13 mouse cellular contexts compared by ENCODE assay signal in genomic region chr13:8823120-8823519, GRCm38 (mm10). TPM values are rescaled to one million over a fixed set of nuclear protein-coding genes. Genes with fewer than 3 reads are reported as not detected.
DNase-seq lines count a peak whose midpoint lies in the region; ATAC-seq lines count a peak whose summit lies in the region.
"Had no signal": no experiment of that assay in that cellular context is flagged by ENCODE, and none has a peak within 500 bp of the region (broad histone marks: within the 10 kb centered on the region; RNA-seq: fewer than 3 reads in every experiment).

No protein-coding gene starts in this region.

- H3K4me1 ChIP-seq in hindbrain, embryonic 14.5 days (replicated peaks; ENCODE audit: control insufficient read depth, insufficient read depth, low read length) = no peaks in the 10 kb centered on the region
- H3K4me1 ChIP-seq in midbrain, embryonic 15.5 days = no peaks in the 10 kb centered on the region
- H3K4me1 ChIP-seq: embryonic facial prominence, embryonic 10.5 days; liver, embryonic 13.5 days had no signal

- DNase-seq in cerebellum, postnatal 4 days (ENCODE audit: low spot score in 2 of 2) = no peak
- DNase-seq in layer of hippocampus, adult 9-11 months = peak; percentile 39
- no peak for DNase-seq in layer of hippocampus, adult 8-10 months (ENCODE audit: low spot score in 2 of 2)
- DNase-seq in hindbrain, embryonic 14.5 days (ENCODE audit: low spot score) = peak; percentile 68
- DNase-seq in frontal cortex, postnatal 10 days (ENCODE audit: low spot score in 2 of 2) = no peak
- no peak for DNase-seq in heart, postnatal 10 days
- DNase-seq: liver, embryonic 13.5 days; spleen, adult 18-20 months had no signal

- H3K27ac ChIP-seq in hindbrain, embryonic 14.5 days = peak overlapping the region; percentile 28
- 0 out of 2 replicates have a peak overlapping the region, but pooled peaks have one; percentile 21 for H3K27ac ChIP-seq in midbrain, embryonic 15.5 days
- H3K27ac ChIP-seq: embryonic facial prominence, embryonic 10.5 days; liver, embryonic 13.5 days had no signal

- no peak overlapping the region for H3K4me3 ChIP-seq in hindbrain, embryonic 14.5 days (replicated peaks; ENCODE audit: low read length)
- H3K4me3 ChIP-seq in midbrain, embryonic 15.5 days = no peak overlapping the region
- H3K4me3 ChIP-seq: embryonic facial prominence, embryonic 10.5 days; heart, embryonic 12.5 days; liver, embryonic 13.5 days; midbrain, embryonic 12.5 days had no signal

- no peak overlapping the region for H3K4me2 ChIP-seq in hindbrain, embryonic 14.5 days (replicated peaks)
- H3K4me2 ChIP-seq in midbrain, embryonic 15.5 days = no peak overlapping the region
- H3K4me2 ChIP-seq: heart, embryonic 12.5 days; liver, embryonic 13.5 days; midbrain, embryonic 12.5 days had no signal

- ATAC-seq in cerebellum, adult (ENCODE audit: insufficient number of reproducible peaks, low FRiP score, low TSS enrichment) = 0 out of 2 replicates have a peak, but pooled peaks have one; percentile 24
- ATAC-seq in hindbrain, embryonic 14.5 days (ENCODE audit: low FRiP score) = peak; percentile 80
- ATAC-seq in midbrain, embryonic 15.5 days (replicated peaks) = peak; percentile 19; the same call in 1 of the 2 replicates

- intact Hi-C loops in heart, postnatal 10 days (cut with DNase I) = no loop called here

- no peaks in the 10 kb centered on the region for H3K9me3 ChIP-seq in hindbrain, embryonic 14.5 days (ENCODE audit: control insufficient read depth, low read length)
- H3K9me3 ChIP-seq in midbrain, embryonic 15.5 days = no peaks in the 10 kb centered on the region
- H3K9me3 ChIP-seq: embryonic facial prominence, embryonic 10.5 days; heart, embryonic 12.5 days; liver, embryonic 13.5 days; midbrain, embryonic 12.5 days had no signal

- peaks cover 27% of the 10 kb centered on the region for H3K36me3 ChIP-seq in hindbrain, embryonic 14.5 days (replicated peaks; ENCODE audit: control insufficient read depth, insufficient read depth)
- peaks cover 20% of the 10 kb centered on the region for H3K36me3 ChIP-seq in midbrain, embryonic 15.5 days (replicated peaks)

- H3K9ac ChIP-seq in hindbrain, embryonic 14.5 days = no peak overlapping the region
- no peak overlapping the region for H3K9ac ChIP-seq in midbrain, embryonic 15.5 days
- H3K9ac ChIP-seq: heart, embryonic 12.5 days; liver, embryonic 13.5 days; midbrain, embryonic 12.5 days had no signal

- WGBS in hindbrain, embryonic 14.5 days = 27% methylated on average over 6 of the region's 6 CpGs
- WGBS in midbrain, embryonic 15.5 days = 63% methylated on average over 6 of the region's 6 CpGs

- H3K27me3 ChIP-seq in hindbrain, embryonic 14.5 days (ENCODE audit: control insufficient read depth, insufficient read depth, low read length) = no peaks in the 10 kb centered on the region
- no peaks in the 10 kb centered on the region for H3K27me3 ChIP-seq in midbrain, embryonic 15.5 days (replicated peaks)
- H3K27me3 ChIP-seq: heart, embryonic 12.5 days; liver, embryonic 13.5 days; midbrain, embryonic 12.5 days had no signal

RNA-seq across cellular contexts. Expression of gene Wdr37, which starts 48.6 kb away (rescaled TPM):
- total RNA-seq in layer of hippocampus, adult 8-10 months (2022) = 100 to 1,000 TPM in 3 of 4 experiments, 10 to 100 TPM in 1; 82.9 to 119 (median 110) TPM
- polyA plus RNA-seq in hindbrain, embryonic 14.5 days (2014; fragmentation: Nextera tagmentation; extraction: Ambion mirVana) = 66.8 and 69.7 TPM in 2 replicates
- 55.4 and 58.2 TPM in 2 replicates for polyA plus RNA-seq in midbrain, embryonic 15.5 days (2015; fragmentation: Nextera tagmentation; extraction: Ambion mirVana)
- total RNA-seq in heart, postnatal 10 days (2021) = 10 to 100 TPM; 39.0 to 39.8 TPM

Comparison
In these comparisons a context has a peak if more than half of its experiments do, and no peak if none do; other contexts are left out.
1. DNase-seq: peak in layer of hippocampus, adult 9-11 months (single experiment) and hindbrain, embryonic 14.5 days (single experiment); none in cerebellum, postnatal 4 days (0 of 2), layer of hippocampus, adult 8-10 months (0 of 2), frontal cortex, postnatal 10 days (0 of 2) and heart, postnatal 10 days (0 of 2).
2. ATAC-seq: peak in every context shown above with its lines; median percentile 80 in hindbrain, embryonic 14.5 days; 24 in cerebellum, adult; 19 in midbrain, embryonic 15.5 days.